Mouse (Mus musculus): ENCODE data around the gene Rsph6a. TPM values are rescaled to one million over a fixed set of nuclear protein-coding genes. Genes with fewer than 3 reads are reported as not detected.

Rsph6a gene
- polyA plus RNA-seq, 1 experiment = 0.04 TPM

DNA sequence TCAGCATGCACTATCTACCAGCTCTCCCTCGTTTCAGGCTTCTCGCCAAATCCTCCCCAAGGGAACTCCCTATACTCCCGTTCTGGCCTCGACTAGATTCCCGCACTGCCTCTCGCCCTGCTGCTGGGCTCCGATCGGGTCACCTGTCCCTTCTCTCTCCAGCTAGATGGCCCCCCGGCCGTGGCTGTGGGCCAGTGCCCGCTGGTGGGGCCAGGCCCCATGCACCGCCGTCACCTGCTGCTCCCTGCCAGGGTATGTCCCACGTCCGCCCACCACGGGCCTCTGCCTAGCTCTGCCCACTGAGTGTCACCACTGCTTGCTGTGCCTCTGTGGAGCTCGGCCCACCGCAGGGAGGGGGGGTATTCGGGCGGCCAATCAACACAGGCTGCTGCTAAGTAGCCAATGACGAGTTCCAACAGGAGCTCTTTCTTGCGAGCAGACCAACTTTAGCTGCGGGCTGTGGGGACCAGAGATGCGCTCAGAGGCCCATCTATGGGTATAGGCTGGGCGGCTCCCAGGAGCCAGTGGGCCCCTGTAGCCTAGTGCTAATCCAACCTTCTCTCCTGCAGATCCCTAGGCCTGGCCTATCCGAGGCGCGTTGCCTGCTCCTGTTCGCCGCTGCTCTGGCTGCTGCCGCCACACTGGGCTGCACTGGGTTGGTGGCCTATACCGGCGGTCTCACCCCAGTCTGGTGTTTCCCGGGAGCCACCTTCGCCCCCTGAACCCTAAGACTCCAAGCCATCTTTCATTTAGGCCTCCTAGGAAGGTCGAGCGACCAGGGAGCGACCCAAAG, 38.1 kb downstream of the Rsph6a start:
- Histone ChIP-seq H3K4me3 (no peak overlapping the region), H3K36me3 (ENCODE audit: control insufficient read depth, insufficient read depth) (peaks cover 17% of the 10 kb centered on the region), H3ac (ENCODE audit: control insufficient read depth, insufficient read length) (no peak overlapping the region), H3K4me2 (ENCODE audit: low read depth) (no peak overlapping the region), H3K27me3 (ENCODE audit: control insufficient read depth, insufficient read depth, insufficient read length) (no peaks in the 10 kb centered on the region), H3K79me2 (ENCODE audit: control insufficient read depth, insufficient read depth) (no peaks in the 10 kb centered on the region)
- TF ChIP-seq USF1 (IDR thresholded peaks at IDR 0.05; ENCODE audit: low read depth) (no peak), E2F4 (IDR thresholded peaks at IDR 0.05; ENCODE audit: insufficient read depth) (no peak), POLR2A (IDR thresholded peaks at IDR 0.05; ENCODE audit: insufficient read length, low read depth) (no peak), POLR2AphosphoS2 (IDR thresholded peaks at IDR 0.05; ENCODE audit: insufficient read length, low read depth) (peak; percentile 57), CEBPB (IDR thresholded peaks at IDR 0.05; ENCODE audit: insufficient read depth, poor library complexity, severe bottlenecking) (no peak), REST (IDR thresholded peaks at IDR 0.05; ENCODE audit: insufficient read depth, insufficient read length) (no peak)

DNA sequence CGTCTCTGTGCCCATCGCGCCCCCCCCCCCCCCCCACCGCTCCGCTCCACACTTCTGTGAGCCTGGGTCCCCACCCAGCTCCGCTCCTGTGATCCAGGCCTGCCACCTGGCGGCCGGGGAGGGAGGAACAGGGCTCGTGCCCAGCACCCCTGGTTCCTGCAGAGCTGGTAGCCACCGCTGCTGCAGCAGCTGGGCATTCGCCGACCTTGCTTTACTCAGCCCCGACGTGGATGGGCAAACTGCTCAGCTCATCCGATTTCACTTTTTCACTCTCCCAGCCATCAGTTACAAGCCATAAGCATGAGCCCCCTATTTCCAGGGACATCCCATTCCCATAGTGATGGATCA, 38.7 kb downstream of the Rsph6a start:
- Histone ChIP-seq H3K27me3 (ENCODE audit: control insufficient read depth, insufficient read depth, insufficient read length) (no peaks in the 10 kb centered on the region), H3K36me3 (ENCODE audit: control insufficient read depth, insufficient read depth) (peaks cover 11% of the 10 kb centered on the region), H3K4me2 (ENCODE audit: low read depth) (peak overlapping the region; percentile 74), H3K4me3 (no peak overlapping the region), H3ac (ENCODE audit: control insufficient read depth, insufficient read length) (no peak overlapping the region), H3K79me2 (ENCODE audit: control insufficient read depth, insufficient read depth) (no peaks in the 10 kb centered on the region)
- TF ChIP-seq MYOD1 (IDR thresholded peaks at IDR 0.05; ENCODE audit: control insufficient read depth in 1 of 3, insufficient read length in 2 of 3, low read depth in 2 of 3) (peak in 2 of 3 experiments; percentile 10 to 24), REST (IDR thresholded peaks at IDR 0.05; ENCODE audit: insufficient read depth, insufficient read length) (no peak), POLR2AphosphoS2 (IDR thresholded peaks at IDR 0.05; ENCODE audit: insufficient read length, low read depth) (peak; percentile 67), MYOG (IDR thresholded peaks at IDR 0.05; ENCODE audit: control insufficient read depth in 1 of 3, insufficient read depth in 1 of 3, insufficient read length in 2 of 3, low read depth in 2 of 3) (peak in 1 of 3 experiments; percentile 13)

DNA sequence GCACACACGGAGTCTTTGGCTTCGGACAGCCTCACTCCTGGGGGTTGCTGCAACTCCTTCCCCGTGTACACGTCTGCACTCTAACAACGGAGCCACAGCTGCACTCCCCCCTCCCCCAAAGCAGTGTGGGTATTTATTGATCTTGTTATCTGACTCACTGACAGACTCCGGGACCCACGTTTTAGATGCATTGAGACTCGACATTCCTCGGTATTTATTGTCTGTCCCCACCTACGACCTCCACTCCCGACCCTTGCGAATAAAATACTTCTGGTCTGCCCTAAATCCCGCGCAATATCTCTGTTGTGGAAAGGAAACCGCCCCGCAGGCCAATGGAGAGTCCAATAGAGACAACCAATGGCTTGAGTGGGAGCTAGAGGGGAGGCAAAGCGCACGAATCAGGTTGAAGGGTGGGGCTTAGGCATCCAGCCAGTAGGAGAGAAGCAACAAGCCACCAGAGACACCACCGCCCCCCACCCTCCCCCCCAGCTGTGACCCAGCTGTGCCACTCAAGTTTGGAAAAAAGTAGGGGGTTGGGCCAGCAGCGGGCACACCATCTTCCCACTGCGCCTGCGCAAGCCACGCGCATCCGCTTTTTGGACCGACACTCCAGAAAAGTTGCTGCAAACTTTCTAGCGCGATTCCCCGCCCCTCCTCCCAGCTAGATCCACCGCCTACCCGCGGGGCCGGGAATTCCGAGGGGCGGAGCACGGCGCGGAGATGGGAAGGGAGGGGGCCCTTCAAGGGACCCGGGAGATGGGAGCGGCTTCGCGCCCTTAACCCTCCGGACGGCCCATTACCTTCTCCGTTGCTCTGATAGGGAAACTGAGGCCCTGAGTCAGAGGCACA, 39.3 kb downstream of the Rsph6a start:
- peak overlapping the region; percentile 19 for H3ac ChIP-seq (ENCODE audit: control insufficient read depth, insufficient read length)
- no peaks in the 10 kb centered on the region for H3K27me3 ChIP-seq (ENCODE audit: control insufficient read depth, insufficient read depth, insufficient read length)
- H3K4me3 ChIP-seq = peak overlapping the region; percentile 34
- TF ChIP-seq POLR2AphosphoS2 (IDR thresholded peaks at IDR 0.05; ENCODE audit: insufficient read length, low read depth) (peak; percentile 93), TCF12 (IDR thresholded peaks at IDR 0.05; ENCODE audit: insufficient read depth, poor library complexity, severe bottlenecking) (no peak), MYOG (IDR thresholded peaks at IDR 0.05; ENCODE audit: control insufficient read depth in 1 of 3, insufficient read depth in 1 of 3, insufficient read length in 2 of 3, low read depth in 2 of 3) (peak in 1 of 3 experiments; percentile 24), POLR2A (IDR thresholded peaks at IDR 0.05; ENCODE audit: insufficient read length, low read depth) (peak; percentile 51), MYOD1 (IDR thresholded peaks at IDR 0.05; ENCODE audit: control insufficient read depth in 1 of 3, insufficient read length in 2 of 3, low read depth in 2 of 3) (peak in 2 of 3 experiments; percentile 9 to 21), USF1 (IDR thresholded peaks at IDR 0.05; ENCODE audit: low read depth) (no peak)
- H3K36me3 ChIP-seq (ENCODE audit: control insufficient read depth, insufficient read depth) = peaks cover 10% of the 10 kb centered on the region
- no peaks in the 10 kb centered on the region for H3K79me2 ChIP-seq (ENCODE audit: control insufficient read depth, insufficient read depth)
- peak overlapping the region; percentile 74 for H3K4me2 ChIP-seq (ENCODE audit: low read depth)

DNA sequence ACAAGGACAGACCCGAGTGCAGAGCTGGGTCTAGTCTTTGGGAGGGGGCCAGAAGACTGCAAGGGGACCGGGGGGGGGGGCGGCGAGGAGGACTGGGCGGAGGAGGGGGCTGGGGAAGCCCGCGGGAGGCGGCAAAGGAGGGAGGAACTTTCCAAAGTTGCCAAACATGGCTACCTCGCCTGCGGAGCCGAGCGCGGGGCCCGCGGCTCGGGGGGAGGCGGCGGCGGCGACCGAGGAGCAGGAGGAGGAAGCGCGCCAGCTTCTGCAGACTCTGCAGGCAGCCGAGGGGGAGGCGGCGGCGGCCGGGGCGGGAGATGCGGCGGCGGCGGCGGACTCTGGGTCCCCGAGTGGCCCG, 40.0 kb downstream of the Rsph6a start, which contains the start of gene Six5:
Gene Six5 (plus strand): TSS at position 124 of the 355 bp plus-strand sequence.
- Histone ChIP-seq H3K36me3 (ENCODE audit: control insufficient read depth, insufficient read depth) (peaks cover 10% of the 10 kb centered on the region), H3ac (ENCODE audit: control insufficient read depth, insufficient read length) (peak within 1 kb of the TSS; percentile 19), H3K27me3 (ENCODE audit: control insufficient read depth, insufficient read depth, insufficient read length) (no peaks in the 10 kb centered on the region), H3K79me2 (ENCODE audit: control insufficient read depth, insufficient read depth) (no peaks in the 10 kb centered on the region), H3K4me3 (peak within 1 kb of the TSS; percentile 34), H3K4me2 (ENCODE audit: low read depth) (peak within 1 kb of the TSS; percentile 88)
- TF ChIP-seq TCF12 (IDR thresholded peaks at IDR 0.05; ENCODE audit: insufficient read depth, poor library complexity, severe bottlenecking) = no peak

DNA sequence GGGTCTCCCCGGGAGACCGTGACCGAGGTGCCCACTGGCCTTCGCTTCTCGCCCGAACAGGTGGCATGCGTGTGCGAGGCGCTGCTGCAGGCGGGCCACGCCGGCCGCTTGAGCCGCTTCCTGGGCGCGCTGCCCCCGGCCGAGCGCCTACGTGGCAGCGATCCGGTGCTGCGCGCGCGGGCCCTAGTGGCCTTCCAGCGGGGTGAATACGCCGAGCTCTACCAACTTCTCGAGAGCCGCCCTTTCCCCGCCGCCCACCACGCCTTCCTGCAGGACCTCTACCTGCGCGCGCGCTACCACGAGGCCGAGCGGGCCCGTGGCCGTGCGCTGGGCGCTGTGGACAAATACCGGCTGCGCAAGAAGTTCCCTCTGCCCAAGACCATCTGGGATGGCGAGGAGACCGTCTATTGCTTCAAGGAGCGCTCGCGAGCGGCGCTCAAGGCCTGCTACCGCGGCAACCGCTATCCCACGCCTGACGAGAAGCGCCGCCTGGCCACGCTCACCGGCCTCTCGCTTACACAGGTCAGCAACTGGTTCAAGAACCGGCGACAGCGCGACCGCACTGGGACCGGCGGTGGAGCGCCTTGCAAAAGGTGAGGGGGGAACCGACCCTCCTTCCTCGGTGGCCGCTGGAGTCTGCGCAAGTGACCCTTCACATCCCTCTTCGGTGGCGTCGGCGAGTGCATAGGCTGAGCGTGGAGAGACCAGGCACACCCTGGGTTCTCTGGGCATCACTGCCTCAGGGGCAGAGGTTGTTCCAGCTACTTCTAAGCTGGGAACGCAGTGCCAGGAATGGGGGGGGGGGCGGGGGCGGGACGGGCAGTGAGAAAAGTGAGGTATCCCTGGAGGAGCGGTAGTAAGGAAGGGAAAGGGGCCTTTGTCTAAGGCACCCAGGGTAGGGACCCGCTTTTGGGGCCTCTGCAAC, 40.6 kb downstream of the Rsph6a start:
- peaks cover 4% of the 10 kb centered on the region for H3K36me3 ChIP-seq (ENCODE audit: control insufficient read depth, insufficient read depth)
- H3K27me3 ChIP-seq (ENCODE audit: control insufficient read depth, insufficient read depth, insufficient read length) = no peaks in the 10 kb centered on the region
- H3ac ChIP-seq (ENCODE audit: control insufficient read depth, insufficient read length) = peak overlapping the region; percentile 19
- peak overlapping the region; percentile 88 for H3K4me2 ChIP-seq (ENCODE audit: low read depth)
- peak overlapping the region; percentile 34 for H3K4me3 ChIP-seq
- peak; percentile 29 for TF ChIP-seq POLR2A (IDR thresholded peaks at IDR 0.05; ENCODE audit: insufficient read length, low read depth)
- no peak for TF ChIP-seq MAX (IDR thresholded peaks at IDR 0.05; ENCODE audit: low read depth)
- TF ChIP-seq MYOD1 (IDR thresholded peaks at IDR 0.05; ENCODE audit: control insufficient read depth in 1 of 3, insufficient read length in 2 of 3, low read depth in 2 of 3) = peak in 2 of 3 experiments; percentile 54 to 70
- no peak for TF ChIP-seq SRF (IDR thresholded peaks at IDR 0.05; ENCODE audit: control insufficient read depth, insufficient read length, low read depth)
- peak; percentile 31 for TF ChIP-seq POLR2AphosphoS2 (IDR thresholded peaks at IDR 0.05; ENCODE audit: insufficient read length, low read depth)
- TF ChIP-seq CEBPB (IDR thresholded peaks at IDR 0.05; ENCODE audit: insufficient read depth, poor library complexity, severe bottlenecking) = no peak
- peak in 1 of 3 experiments; percentile 54 for TF ChIP-seq MYOG (IDR thresholded peaks at IDR 0.05; ENCODE audit: control insufficient read depth in 1 of 3, insufficient read depth in 1 of 3, insufficient read length in 2 of 3, low read depth in 2 of 3)
- no peak for TF ChIP-seq USF1 (IDR thresholded peaks at IDR 0.05; ENCODE audit: low read depth)
- no peaks in the 10 kb centered on the region for H3K79me2 ChIP-seq (ENCODE audit: control insufficient read depth, insufficient read depth)
